Mouse (Mus musculus) retina, adult 2 months (tissue): ENCODE measurements around the gene Dpagt1.
"Not testable (repeated sequence)": the region's sequence is repeated elsewhere in the genome, so short reads cannot be mapped to it uniquely, and the experiment has no call there.

Source experiments
- DNase-seq: peaks from one replicate; pipeline ENCODE4 v3.0.0-alpha.2; 2012; ENCODE audit warnings: low read depth, low spot score

Dpagt1 gene

DNA sequence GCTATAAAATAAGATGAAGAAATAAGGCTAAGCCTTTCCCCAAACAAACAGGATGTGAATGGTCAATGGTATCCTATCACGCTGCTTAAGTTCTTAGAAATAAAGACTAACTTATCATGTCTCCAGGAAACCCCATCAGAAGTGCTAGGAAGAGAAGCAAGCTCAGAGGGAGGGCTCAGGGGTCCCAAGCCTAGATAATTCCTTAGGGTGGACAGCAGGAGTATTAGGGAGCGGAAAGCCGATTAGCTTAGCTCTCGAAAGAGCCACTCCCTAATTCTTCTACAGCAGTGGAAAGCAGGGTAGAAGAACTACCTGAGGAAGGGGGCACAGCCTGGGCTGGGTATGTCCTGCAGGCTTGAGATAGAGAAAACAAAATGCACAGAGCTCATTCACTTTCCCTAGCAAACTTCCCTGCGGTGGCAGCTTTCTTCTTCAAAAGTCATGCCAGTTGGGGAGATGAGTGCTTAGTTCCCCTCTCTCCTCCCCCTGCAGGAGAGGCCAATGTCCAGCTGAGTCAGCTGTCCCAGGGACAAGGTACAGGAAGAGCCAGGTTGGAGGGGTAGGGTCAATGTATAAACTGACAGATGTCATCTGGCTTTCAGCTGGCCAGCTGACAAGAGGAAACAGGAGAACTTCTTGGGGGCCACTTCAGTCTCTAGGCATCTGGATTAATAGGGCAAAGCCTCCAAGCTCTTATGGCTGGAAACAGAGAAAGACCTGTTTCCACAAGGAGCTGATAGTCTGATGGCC lies 7.6 kb upstream of the Dpagt1 start:
- peak; percentile 76 for DNase-seq

DNA sequence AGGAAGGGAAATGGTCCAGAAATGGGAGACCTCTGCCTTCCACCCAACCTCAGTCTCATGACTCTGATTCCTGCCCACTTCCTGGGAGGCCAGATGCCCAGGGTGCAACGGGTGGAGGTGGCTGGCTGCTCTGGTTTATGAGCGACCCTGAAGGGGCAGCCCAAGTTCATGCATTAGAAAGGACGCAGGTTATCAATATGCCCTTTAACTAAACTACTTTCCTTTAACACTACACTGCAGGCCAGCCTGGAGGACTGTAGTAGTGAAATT lies 7.1 kb upstream of the Dpagt1 start:
- no peak for DNase-seq

DNA sequence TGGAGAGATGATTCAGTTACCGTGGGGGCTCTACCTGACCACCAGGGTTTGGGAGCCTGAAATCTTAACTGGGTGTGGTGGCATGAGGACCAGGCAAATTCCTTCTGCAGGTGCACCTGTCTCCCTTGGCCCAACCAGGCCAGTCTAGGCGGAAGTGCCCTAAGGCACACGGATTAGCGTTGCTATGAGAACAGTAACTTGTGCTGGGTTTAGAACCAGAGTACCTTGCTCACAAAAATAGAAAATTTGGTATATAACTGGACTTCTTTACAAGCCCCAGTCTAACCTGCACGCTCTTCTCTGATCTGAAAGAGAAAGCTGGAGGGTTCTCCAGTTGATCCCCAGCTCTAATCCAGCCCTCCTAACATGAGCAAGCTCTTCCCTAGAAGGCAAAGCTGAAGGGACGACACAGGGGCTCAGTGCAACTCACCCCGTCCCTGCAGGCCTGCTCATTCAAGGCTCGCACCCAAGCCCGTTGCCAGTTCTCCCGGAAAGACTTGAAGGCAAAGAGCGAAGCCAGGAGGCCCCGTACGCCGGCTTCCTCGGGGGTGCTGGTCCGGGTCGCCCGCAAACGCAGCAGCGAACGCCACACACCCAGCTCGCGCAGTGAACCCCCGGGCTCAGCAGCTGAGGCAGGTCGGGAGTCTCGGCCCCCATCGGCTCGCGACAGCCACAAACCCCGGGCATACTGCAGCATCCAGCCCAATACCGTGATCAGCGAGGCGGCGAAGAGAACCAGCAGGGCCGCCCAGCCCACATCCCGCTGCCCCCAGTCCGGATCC lies 6.5 kb upstream of the Dpagt1 start:
- DNase-seq: no peak

DNA sequence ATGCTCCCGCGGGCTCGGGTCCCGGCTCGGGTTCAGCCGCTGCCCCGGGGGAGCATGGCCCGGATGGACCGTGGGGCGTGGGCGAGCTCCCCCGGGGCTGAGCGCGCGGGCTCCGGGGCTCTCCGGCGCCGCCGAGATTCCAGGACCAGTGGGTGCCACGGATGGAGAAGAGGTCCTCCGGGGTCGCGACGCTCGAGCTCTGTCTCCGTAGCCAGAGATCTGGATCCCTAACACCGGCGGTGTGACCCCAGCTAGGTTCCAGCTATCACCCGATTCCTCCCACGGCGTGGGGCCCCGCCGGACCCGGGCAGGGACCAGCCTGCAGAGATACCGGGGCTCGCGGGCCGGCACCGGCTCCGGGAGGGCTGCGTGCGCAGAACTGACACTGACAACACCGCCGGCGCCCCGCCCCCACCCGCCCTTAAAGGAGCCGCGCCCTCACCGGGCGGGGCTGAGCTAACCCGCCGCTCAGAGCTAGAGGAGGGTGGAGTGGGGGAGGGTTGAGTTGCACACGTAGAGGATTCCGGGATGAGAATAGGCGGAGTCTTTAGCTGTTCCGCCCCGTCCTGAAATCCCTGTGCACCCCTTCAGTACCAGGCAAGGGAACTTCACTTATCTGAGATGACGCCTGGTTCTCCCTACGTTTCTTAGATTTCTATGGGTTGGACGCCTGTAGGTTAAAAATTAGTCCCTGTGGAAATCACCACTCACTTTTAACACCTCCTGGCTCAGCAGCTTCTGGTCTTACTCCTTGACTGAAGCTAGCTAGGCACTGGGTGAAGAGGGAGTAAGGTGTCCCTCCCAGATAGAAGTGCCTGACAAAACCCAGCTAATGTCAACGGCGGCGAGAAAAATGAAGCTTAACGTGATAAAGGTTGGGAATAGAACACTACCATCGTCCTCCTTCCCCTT lies 5.7 kb upstream of the Dpagt1 start, which contains the start of gene C2cd2l:
C2cd2l (minus strand) TSS at position 399 of the 912 bp plus-strand sequence.
- DNase-seq: peak; percentile 91

DNA sequence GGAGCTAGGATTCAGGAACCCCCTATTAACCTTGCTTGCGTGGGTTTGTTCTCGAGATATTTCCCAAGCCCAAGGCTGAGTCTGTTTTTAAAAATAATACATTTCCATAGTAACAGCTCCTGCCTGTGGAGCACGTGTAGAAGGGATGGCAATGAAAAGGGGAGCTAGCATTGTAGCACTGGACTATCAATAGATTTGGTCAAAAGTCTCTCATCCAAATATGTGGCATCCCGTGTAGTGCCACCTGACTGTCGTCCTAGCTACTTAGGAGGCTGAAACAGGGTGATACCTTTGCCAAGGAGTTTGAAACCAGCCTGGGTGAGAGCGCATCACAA lies 5.1 kb upstream of the Dpagt1 start:
- no peak for DNase-seq

DNA sequence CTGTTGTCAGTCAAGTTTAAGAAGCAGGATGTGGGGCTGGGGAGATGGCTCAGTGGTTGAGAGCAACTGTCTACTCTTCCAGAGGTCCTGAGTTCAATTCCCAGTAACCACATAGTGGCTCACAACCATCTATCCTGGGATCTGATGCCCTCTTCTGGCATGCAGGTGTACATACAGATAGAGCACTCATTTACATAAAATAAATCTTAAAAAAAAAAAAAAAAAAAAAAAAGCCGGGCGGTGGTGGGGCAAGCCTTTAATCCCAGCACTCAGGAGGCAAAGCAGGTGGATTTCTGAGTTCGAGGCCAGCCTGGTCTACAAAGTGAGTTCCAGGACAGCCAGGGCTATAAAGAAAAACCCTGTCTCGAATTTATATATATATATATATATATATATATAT lies 2.2 kb upstream of the Dpagt1 start:
- not testable (repeated sequence) for DNase-seq

DNA sequence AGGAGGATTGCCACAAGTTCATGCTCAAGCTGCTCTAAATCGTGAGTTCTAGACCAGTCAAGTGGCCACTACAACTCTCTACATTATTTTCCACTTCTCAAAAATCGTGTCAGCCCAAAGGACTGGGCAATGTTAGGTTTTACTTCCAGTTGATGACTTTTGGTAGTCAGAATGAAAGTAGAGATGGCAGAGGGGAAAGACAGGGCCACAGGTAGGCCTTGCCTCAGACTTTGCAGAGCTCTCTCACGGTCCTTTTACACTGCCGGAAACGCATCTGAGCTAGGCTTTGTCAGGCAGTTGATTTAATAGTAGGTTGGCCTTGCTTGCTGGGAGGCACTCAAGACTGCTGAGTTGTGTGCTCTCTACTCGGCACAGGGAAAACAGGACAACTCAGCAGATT lies 1.7 kb upstream of the Dpagt1 start:
- DNase-seq: no peak

DNA sequence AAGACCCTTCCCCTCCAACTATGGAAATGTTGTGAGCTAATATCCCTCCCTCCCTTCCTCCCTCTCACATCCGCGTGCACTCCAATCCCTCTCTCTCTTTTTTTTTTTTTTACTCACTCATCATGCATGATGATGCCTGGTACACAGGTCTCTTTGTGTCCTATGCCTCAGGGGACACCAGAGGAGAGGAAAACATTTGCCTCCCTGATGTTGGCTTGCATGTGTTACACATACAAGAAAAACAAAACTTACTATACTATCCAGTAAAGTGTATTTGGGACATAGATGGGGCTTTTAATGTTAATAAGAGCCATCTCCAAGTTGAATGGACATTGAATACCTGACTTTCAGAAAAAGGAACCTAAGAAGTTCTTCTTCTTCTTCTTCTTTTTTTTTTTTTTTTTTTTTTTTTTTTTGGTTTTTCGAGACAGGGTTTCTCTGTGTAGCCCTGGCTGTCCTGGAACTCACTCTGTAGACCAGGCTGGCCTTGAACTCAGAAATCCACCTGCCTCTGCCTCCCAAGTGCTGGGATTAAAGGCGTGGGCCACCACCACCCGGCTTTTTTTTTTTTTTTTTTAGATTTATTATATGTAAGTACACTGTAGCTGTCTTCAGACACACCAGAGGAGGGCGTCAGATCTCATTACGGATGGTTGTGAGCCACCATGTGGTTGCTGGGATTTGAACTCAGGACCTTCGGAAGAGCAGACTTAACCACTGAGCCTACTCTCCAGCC lies 619 bp upstream of the Dpagt1 start:
- DNase-seq: not testable (repeated sequence)

DNA sequence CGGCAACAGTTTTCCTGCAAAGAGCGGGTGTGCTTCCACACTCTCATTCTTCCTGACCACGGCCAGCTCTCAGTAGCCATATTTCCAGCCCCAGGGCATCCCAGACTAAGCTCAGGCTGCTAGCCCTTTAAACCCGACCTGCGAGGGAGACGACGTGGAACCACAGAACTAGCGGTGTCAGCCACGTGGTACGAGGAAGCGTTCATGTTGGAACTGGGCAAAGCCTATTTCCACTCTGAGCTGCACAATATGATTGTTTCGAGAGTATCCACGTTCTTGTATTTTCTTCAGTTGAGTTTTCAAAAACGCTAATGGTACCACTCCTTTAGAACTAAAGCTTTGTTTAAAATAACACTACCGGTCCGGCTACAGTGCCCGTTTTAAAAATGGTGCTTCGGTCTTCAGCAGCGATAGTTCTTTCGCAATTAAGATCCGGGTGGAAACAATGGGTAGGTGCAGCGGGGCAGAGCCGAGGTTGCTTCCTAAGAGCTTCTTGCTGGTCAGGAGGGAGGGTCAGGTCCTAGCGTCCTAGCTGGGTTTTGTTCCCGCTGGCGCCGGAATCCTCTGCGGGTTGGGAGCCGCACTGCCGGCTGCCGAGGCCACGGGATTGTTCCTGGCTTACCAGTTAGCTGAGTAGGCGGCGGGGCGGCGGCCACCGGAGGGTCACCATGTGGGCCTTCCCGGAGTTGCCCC lies 698 bp downstream of the Dpagt1 start:
- DNase-seq: peak; percentile 79

DNA sequence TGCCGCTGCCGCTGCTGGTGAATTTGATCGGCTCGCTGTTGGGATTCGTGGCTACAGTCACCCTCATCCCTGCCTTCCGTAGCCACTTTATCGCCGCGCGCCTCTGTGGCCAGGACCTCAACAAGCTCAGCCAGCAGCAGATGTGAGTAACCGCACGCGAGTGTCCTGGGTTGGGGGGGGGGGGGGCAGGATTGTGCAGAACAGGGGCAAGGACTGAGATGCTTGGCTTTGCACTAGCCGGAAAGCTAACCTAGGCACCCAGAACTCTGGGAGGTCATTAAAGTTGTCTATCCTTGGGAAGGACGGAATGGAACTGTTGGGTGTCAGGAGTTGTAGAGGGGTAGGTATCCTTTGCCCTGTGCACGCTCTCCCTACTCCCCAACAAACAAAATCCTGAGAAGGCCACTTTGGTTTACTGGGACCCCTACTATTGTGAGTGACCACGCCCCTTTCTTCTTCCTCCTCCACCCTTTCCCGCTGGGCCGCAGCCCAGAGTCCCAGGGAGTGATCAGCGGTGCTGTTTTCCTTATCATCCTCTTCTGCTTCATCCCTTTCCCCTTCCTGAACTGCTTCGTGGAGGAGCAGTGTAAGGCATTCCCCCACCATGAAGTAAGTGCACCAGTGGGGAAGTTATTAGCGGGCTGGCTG lies 1.4 kb downstream of the Dpagt1 start:
- DNase-seq: no peak

DNA sequence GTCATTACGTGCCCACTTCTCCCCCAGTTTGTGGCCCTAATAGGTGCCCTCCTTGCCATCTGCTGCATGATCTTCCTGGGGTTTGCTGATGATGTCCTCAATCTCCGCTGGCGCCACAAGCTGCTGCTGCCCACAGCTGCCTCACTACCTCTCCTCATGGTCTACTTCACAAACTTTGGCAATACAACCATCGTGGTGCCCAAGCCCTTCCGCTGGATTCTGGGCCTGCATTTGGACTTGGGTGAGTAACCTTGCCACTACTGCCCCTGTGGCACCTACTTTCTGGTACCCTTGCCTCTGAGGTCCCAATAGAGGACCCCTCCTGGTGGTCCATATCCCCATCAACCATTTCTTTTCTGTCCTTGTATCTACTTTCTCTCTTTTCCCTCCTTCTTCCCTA lies 2.1 kb downstream of the Dpagt1 start:
- DNase-seq: no peak

DNA sequence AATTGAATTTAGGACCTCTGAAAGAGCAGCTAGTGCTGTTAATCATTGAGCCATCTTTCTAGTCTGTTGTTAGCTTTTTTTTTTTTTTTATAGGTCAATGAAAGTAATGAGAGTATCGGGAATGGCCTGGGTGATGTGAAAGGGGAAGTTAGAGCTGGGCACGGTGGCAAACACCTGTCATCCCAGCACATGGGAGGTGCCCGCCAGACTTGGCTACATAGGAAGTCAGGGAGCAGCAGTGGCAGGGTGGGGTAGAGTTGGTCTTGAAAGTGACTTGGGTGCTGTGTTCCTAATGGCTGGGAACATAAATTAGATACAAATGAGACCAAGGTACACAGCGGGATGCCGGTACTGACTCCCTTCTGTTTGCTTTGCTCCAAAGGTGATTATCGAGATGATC lies 4.9 kb downstream of the Dpagt1 start:
- no peak for DNase-seq

DNA sequence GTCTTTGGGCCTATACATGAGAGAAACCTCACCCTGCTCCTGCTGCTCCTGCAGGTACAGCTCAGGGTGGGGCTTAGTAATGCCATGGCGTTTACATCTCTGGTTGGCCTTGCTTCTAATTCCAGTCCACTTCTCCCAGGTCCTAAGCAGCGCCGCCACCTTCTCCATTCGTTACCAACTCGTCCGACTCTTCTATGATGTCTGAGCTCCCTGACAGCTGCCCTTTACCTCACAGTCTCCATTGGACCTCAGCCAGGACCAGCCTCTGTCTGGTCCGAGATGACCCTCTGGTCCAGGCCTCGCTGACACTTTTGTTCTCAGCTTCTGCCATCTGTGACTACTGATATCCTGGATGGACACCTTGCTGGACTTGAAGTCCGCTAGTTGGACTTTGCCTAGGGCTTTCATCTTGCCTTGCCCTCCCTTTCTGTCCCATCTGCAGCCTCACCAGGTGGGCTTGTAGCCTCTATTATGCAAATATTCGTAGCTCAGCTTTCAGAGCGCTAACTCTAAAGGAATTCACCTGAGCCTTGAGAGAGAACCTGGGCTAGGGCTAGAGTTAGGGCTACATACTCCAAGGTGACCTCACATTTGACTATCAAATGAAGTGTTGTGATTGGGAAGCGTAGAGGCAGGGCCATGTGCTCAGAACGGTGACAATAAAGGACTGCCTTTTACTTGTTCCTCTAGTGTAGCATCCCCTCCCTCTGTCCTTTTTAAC lies 7.3 kb downstream of the Dpagt1 start:
- DNase-seq: no peak

DNA sequence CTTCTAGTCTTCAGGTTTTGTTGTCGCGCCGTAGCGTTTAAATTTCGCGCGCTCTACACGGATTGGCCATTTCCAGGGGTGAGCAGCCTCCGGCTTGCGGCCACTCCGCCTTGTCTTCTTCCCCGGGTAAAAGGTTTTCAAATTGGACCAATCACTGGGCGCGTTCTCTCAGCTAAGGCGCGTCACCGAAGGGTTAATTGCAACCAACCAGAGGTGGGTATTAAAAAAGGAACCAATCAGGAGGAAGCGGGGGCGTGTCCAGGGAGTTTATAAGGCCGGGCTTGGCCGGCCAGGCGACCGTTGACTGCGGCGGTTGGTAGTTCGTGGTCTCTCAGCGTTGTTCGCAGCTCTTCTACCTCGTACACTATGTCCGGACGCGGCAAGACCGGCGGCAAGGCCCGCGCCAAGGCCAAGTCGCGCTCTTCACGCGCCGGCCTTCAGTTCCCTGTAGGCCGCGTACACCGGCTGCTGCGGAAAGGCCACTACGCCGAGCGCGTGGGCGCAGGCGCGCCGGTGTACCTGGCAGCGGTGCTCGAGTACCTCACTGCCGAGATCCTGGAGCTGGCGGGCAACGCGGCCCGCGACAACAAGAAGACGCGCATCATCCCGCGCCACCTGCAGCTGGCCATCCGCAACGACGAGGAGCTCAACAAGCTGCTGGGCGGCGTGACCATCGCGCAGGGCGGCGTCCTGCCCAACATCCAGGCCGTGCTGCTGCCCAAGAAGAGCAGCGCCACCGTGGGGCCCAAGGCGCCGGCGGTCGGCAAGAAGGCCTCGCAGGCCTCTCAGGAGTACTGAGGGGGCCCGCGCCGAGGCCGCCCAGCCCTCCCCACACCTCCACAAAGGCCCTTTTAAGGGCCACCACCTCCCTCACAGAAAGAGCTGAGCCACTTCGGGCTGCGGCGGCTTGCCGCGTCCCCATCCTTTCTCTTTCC lies 8.8 kb downstream of the Dpagt1 start, which contains the start of gene H2afx:
H2afx (plus strand) TSS at position 299 of the 935 bp plus-strand sequence.
- DNase-seq: peak; percentile 99

DNA sequence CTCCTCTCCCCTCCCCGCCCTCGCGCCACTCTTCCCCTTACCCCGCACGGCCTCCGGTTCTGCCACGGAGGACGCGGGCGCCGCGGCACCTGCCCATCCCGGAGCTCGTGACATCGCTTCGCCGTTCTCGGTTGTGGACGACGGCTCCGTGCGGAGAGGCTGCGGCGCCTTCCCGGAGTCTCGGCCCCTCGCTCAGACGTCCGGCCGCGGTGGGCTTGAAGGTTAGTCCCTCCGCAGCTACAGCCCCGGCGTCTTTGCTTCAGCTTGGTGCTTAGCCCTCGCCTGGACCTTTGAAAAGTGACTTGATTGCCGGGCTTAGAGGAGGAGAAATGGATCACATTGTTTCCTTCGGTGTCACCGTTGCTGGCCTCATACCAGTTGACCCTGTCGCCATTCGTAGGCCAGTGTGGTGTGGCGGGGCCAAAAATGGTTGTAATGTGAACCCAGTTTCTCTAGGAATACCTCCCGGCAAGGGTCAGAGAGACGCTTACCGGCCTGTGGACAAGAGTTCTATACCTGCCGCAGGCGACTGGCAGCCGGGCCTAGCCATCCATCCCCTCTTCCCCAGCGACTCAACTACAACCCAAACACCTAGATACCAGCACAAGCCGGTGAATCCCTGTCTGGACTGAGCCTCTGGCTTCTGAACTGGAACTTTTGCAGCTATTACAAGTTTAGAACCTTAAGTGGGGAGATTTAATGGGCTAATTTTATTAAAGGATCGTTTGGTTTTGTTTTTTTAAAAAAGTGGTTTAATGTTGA lies 9.7 kb downstream of the Dpagt1 start:
- DNase-seq: no peak

DNA sequence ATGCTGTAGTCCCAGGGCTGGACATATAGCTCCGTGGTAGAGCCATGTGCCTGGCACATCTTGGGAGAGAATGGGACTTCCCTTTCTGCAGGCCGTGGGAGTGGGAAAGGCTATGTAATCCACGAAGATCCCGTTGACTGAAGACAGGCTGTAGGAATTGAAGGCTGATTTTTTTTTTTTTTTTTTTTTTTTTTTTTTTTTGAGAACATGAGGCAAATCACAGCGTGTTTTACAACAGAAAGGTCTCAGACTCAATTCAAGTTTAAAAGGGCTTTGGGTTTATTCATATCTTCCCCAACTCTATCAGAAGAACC lies 10.2 kb downstream of the Dpagt1 start:
- no peak for DNase-seq

DNA sequence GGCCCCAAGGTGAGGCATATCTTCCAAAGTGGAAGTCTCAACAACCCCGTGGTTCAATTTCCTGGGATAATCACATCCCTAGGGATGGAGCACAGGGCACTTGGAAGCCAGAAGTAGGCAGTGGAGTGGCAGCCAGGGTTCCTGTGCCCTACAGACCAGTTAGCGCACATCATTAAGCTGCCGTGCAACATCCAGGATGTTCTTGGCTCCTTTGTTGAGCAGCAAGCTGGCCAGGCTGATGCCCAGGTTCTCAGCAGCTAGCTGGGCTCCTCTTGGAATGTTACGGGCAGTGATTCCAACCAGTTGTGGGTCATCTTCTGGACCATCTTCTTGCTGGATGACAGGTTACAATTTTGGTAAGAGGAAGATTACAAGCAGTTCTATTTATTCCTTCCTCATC lies 10.7 kb downstream of the Dpagt1 start:
- not testable (repeated sequence) for DNase-seq

DNA sequence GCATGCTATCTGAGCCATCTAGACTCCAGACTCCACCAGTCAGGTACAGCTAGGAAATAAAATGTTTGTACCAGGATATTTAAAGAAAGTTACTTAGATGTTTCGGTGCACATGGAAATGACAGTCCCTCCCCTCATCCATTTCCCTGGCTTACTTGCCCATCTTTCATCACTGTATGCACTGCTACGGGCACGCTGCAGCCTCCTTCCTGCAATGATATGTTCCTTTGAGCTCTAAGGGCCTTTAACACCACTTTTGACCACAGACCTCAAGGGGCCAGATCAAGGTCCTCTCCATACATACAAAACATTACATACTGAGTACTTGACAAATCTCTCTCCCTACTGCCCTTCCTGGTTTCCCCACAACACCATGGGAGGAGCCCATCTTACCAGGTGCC lies 11.1 kb downstream of the Dpagt1 start:
- DNase-seq: no peak
